Mouse (Mus musculus): ENCODE measurements around the gene Cadm4. TPM values are rescaled to one million over a fixed set of nuclear protein-coding genes. Genes with fewer than 3 reads are reported as not detected.

Cadm4 gene
- polyA plus RNA-seq (2012; rRNA removed; ENCODE audit: low replicate concordance): 12.6 and 19.7 TPM in 2 replicates

GRCm38 (mm10) chr7:24481474-24482207, at the start of gene Cadm4:
Gene Cadm4, plus strand, starts transcription at chr7:24482023.

GRCm38 (mm10) chr7:24451855-24452311, 29.9 kb upstream of the Cadm4 start, which contains the start of gene Irgc1:
Gene Irgc1, minus strand, starts transcription at chr7:24452297.

GRCm38 (mm10) chr7:24462388-24463319, 19.2 kb upstream of the Cadm4 start, which contains the start of gene Plaur:
Gene Plaur, plus strand, starts transcription at chr7:24462484.

GRCm38 (mm10) chr7:24506838-24507725, 25.3 kb downstream of the Cadm4 start, which contains the start of gene Zfp428:
Gene Zfp428, plus strand, starts transcription at chr7:24507006.

GRCm38 (mm10) chr7:24512355-24512754, 30.5 kb downstream of the Cadm4 start, which contains the start of gene AC161166.1:
Gene AC161166.1, minus strand, starts transcription at chr7:24512455.

GRCm38 (mm10) chr7:24530062-24530931, 48.5 kb downstream of the Cadm4 start, which contains the start of gene Irgq:
Gene Irgq, plus strand, starts transcription at chr7:24530689.

GRCm38 (mm10) chr7:24546068-24546614, 64.3 kb downstream of the Cadm4 start, which contains the start of the genes Pinlyp and Xrcc1:
Gene Pinlyp, minus strand, starts transcription at chr7:24546118.
Gene Xrcc1, plus strand, starts transcription at chr7:24546289.

Other genes with a start within 250 kb of the Cadm4 start
- 0.81 and 1.4 TPM in 2 replicates for gene Zfp109, start 244.5 kb upstream of the Cadm4 start, polyA plus RNA-seq (2012; rRNA removed; ENCODE audit: low replicate concordance)
- 0.42 and 0.96 TPM in 2 replicates for gene Zfp108, start 227.2 kb upstream of the Cadm4 start, polyA plus RNA-seq (2012; rRNA removed; ENCODE audit: low replicate concordance)
- 1.2 and 2.0 TPM in 2 replicates for gene Zfp93, start 211.6 kb upstream of the Cadm4 start, polyA plus RNA-seq (2012; rRNA removed; ENCODE audit: low replicate concordance)
- 3.0 and 5.6 TPM in 2 replicates for gene Zfp61, start 180.8 kb upstream of the Cadm4 start, polyA plus RNA-seq (2012; rRNA removed; ENCODE audit: low replicate concordance)
- 4.3 and 7.8 TPM in 2 replicates for gene Zfp94, start 165.4 kb upstream of the Cadm4 start, polyA plus RNA-seq (2012; rRNA removed; ENCODE audit: low replicate concordance)
- gene Tescl, start 148.1 kb upstream of the Cadm4 start, polyA plus RNA-seq (2012; rRNA removed; ENCODE audit: low replicate concordance): not detected in 2 replicates
- 0.16 and 2.8 TPM in 2 replicates for gene Lypd5, start 132.8 kb upstream of the Cadm4 start, polyA plus RNA-seq (2012; rRNA removed; ENCODE audit: low replicate concordance)
- 35.8 and 76.3 TPM in 2 replicates for gene Kcnn4, start 111.8 kb upstream of the Cadm4 start, polyA plus RNA-seq (2012; rRNA removed; ENCODE audit: low replicate concordance)
- gene Smg9, start 82.4 kb upstream of the Cadm4 start, polyA plus RNA-seq (2012; rRNA removed; ENCODE audit: low replicate concordance): 64.5 and 74.1 TPM in 2 replicates
- 1.1 and 4.1 TPM in 2 replicates for gene Irgc1, start 29.7 kb upstream of the Cadm4 start, polyA plus RNA-seq (2012; rRNA removed; ENCODE audit: low replicate concordance)
- 14.8 and 26.7 TPM in 2 replicates for gene Plaur, start 19.5 kb upstream of the Cadm4 start, polyA plus RNA-seq (2012; rRNA removed; ENCODE audit: low replicate concordance)
- 4.9 and 17.5 TPM in 2 replicates for gene Zfp428, start 25.0 kb downstream of the Cadm4 start, polyA plus RNA-seq (2012; rRNA removed; ENCODE audit: low replicate concordance)
- not detected in 2 replicates for gene AC161166.1, start 30.4 kb downstream of the Cadm4 start, polyA plus RNA-seq (2012; rRNA removed; ENCODE audit: low replicate concordance)
- gene Irgq, start 48.7 kb downstream of the Cadm4 start, polyA plus RNA-seq (2012; rRNA removed; ENCODE audit: low replicate concordance): 19.0 and 20.6 TPM in 2 replicates
- gene Pinlyp, start 64.1 kb downstream of the Cadm4 start, polyA plus RNA-seq (2012; rRNA removed; ENCODE audit: low replicate concordance): 0.23 and 0.34 TPM in 2 replicates
- gene Xrcc1, start 64.3 kb downstream of the Cadm4 start, polyA plus RNA-seq (2012; rRNA removed; ENCODE audit: low replicate concordance): 40.5 and 54.7 TPM in 2 replicates
- 25.3 and 33.7 TPM in 2 replicates for gene Ethe1, start 105.5 kb downstream of the Cadm4 start, polyA plus RNA-seq (2012; rRNA removed; ENCODE audit: low replicate concordance)
- 0.22 and 0.80 TPM in 2 replicates for gene Zfp575, start 105.6 kb downstream of the Cadm4 start, polyA plus RNA-seq (2012; rRNA removed; ENCODE audit: low replicate concordance)
- 3.0 and 6.6 TPM in 2 replicates for gene Phldb3, start 128.7 kb downstream of the Cadm4 start, polyA plus RNA-seq (2012; rRNA removed; ENCODE audit: low replicate concordance)
- gene Lypd3, start 154.5 kb downstream of the Cadm4 start, polyA plus RNA-seq (2012; rRNA removed; ENCODE audit: low replicate concordance): 7.3 and 8.8 TPM in 2 replicates
- gene Tex101, start 194.7 kb downstream of the Cadm4 start, polyA plus RNA-seq (2012; rRNA removed; ENCODE audit: low replicate concordance): not detected in 2 replicates
- gene BC049730, start 227.2 kb downstream of the Cadm4 start, polyA plus RNA-seq (2012; rRNA removed; ENCODE audit: low replicate concordance): not detected in 2 replicates
- gene Gm4763, start 244.9 kb downstream of the Cadm4 start, polyA plus RNA-seq (2012; rRNA removed; ENCODE audit: low replicate concordance): not detected in 2 replicates

Data from mammary gland, adult 2 months (tissue).